Mouse (Mus musculus) cerebellum, postnatal 36 days (tissue): ENCODE measurements around the gene Aanat.

Source experiments
- DNase-seq, 2 experiments: peaks; one replicate each; pipeline ENCODE4 v3.0.0; 2021 to 2022; ENCODE audit warnings: mixed read lengths in 2 of 2

Gene Aanat

GRCm38 (mm10) chr11:116630171-116630965 is 44.1 kb downstream of the Aanat start:
- no peak for DNase-seq

GRCm38 (mm10) chr11:116632962-116633361 is 46.7 kb downstream of the Aanat start:
- no peak for DNase-seq

GRCm38 (mm10) chr11:116636607-116637006 is 50.4 kb downstream of the Aanat start:
- peak in 1 of 2 experiments; percentile 28 for DNase-seq

GRCm38 (mm10) chr11:116641168-116641567 is 54.9 kb downstream of the Aanat start:
- DNase-seq, result no peak

- DNase-seq, result no peak
These were observed 55.5 kb downstream of the Aanat start for GRCm38 (mm10) chr11:116641731-116642130.

GRCm38 (mm10) chr11:116642681-116643578 is 56.7 kb downstream of the Aanat start:
- peak; percentile 95 to 96 for DNase-seq

- peak; percentile 49 to 50 for DNase-seq
These were observed 57.5 kb downstream of the Aanat start for GRCm38 (mm10) chr11:116643579-116644224.

- DNase-seq, result no peak
These were observed 58.2 kb downstream of the Aanat start for GRCm38 (mm10) chr11:116644225-116645112.

GRCm38 (mm10) chr11:116645446-116646110 is 59.3 kb downstream of the Aanat start:
- no peak for DNase-seq

GRCm38 (mm10) chr11:116646136-116646535 is 59.9 kb downstream of the Aanat start:
- no peak for DNase-seq

- DNase-seq, result no peak
These were observed 60.5 kb downstream of the Aanat start for GRCm38 (mm10) chr11:116646771-116647170.
